Mouse (Mus musculus) midbrain, embryonic 14.5 days (tissue): ENCODE data around the gene Tmem86a. TPM values are rescaled to one million over a fixed set of nuclear protein-coding genes. Genes with fewer than 3 reads are reported as not detected.
A peak's percentile ranks its signal among the peaks of the same experiment; 100 is the strongest.

ENCODE experiments used
- ATAC-seq: fragments of 200-750 bp; cut with Nextera tagmentation; 2 replicates; pipeline ENCODE4 v1.8.0; 2017; ENCODE audit warnings: moderate number of reproducible peaks, moderate library complexity; ENCODE audit not compliant: low FRiP score, low TSS enrichment
- DNase-seq: peaks from one replicate; pipeline ENCODE4 v3.0.0-alpha.2; 2015
- H3K27ac ChIP-seq: fragments of 300-500 bp; sonication (generic); replicated peaks from 2 replicates; pipeline ENCODE4 v1.5.1; 2014; ENCODE audit warnings: mild to moderate bottlenecking, low read depth, low read length, moderate library complexity
- H3K27me3 ChIP-seq: fragments of 300-500 bp; sonication (generic); 2 replicates; pipeline ENCODE4 v1.6.1; 2014; ENCODE audit warnings: low read length, control low read depth, mixed read lengths; ENCODE audit not compliant: control insufficient read depth, insufficient read depth
- H3K36me3 ChIP-seq: fragments of 300-500 bp; sonication (generic); 2 replicates; pipeline ENCODE4 v1.6.1; 2014; ENCODE audit warnings: low read length, control low read depth; ENCODE audit not compliant: control insufficient read depth, insufficient read depth
- H3K4me1 ChIP-seq: fragments of 300-500 bp; sonication (generic); 2 replicates; pipeline ENCODE4 v1.6.1; 2014; ENCODE audit warnings: mild to moderate bottlenecking, antibody characterized with exemption, low read length, control low read depth; ENCODE audit not compliant: control insufficient read depth, insufficient read depth
- H3K4me2 ChIP-seq: fragments of 300-500 bp; sonication (generic); 2 replicates; pipeline ENCODE4 v1.6.1; 2014; ENCODE audit warnings: mild to moderate bottlenecking, low read length, moderate library complexity
- H3K4me3 ChIP-seq: fragments of 300-500 bp; sonication (generic); replicated peaks from 2 replicates; pipeline ENCODE4 v1.5.1; 2014; ENCODE audit warnings: low read depth, low read length
- H3K9ac ChIP-seq: fragments of 300-500 bp; sonication (generic); replicated peaks from 2 replicates; pipeline ENCODE4 v1.6.1; 2014; ENCODE audit warnings: mild to moderate bottlenecking, low read length, moderate library complexity
- H3K9me3 ChIP-seq: fragments of 300-500 bp; sonication (generic); 2 replicates; pipeline ENCODE4 v1.6.1; 2016; ENCODE audit warnings: low read length, control low read depth, mixed read lengths; ENCODE audit not compliant: control insufficient read depth
- WGBS: fragments of 180-500 bp; shearing (Covaris S2); extraction: QIAGEN DNeasy Blood & Tissue Kit; methylation state at CpG from one replicate; pipeline ENCODE4 v1.1.7; 2014; 5-methylcytosine and 5-hydroxymethylcytosine counted together
- polyA plus RNA-seq: library from polyadenylated mRNA; unstranded; fragments of >200 nt; fragmentation: Nextera tagmentation; extraction: Ambion mirVana; gene quantifications from 2 replicates; pipeline ENCODE4 v1.2.1, GENCODE M21; 2014

The Tmem86a gene
- polyA plus RNA-seq, 1 experiment from 2014 or later: 19.7 TPM

DNA sequence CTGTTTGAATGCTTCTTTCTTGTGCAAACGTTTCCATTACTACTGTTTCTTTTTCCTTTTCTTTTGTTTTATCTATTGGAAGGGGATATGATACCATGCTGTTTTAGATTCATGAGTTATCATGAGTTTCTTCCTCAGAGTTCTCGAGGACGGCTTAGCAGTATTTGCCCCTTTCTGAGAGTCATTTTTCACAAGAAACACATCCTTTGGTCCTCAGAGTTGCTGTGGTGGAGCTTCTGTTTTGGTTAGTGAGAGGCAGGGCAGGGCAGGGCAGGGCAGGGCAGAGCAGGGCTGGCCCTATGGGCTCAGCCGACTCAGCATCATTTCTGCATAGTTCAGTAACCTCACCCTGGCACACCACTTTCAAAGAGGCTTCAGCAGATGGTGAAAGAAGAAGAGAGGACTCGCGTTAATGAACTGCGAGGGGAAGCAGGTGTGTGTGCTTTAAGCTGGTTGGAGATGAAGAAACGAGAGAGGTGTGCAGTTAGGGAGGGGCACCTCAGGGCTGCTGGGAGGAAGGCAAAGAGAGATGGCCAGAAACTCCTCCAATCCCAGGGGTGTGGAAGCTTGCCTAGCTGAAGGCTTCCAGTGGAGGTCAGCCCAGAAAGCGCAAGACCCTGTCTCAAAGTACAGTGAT, 37.2 kb upstream of the Tmem86a start:
- no peaks in the 10 kb centered on the region for H3K9me3 ChIP-seq
- H3K27me3 ChIP-seq: no peaks in the 10 kb centered on the region
- no peak for DNase-seq
- H3K27ac ChIP-seq: no peak overlapping the region
- ATAC-seq: no peak
- no peaks in the 10 kb centered on the region for H3K36me3 ChIP-seq
- no peak overlapping the region for H3K9ac ChIP-seq
- 53% methylated on average over 9 of the region's 9 CpGs for WGBS
- H3K4me2 ChIP-seq: no peak overlapping the region
- H3K4me3 ChIP-seq: no peak overlapping the region
- H3K4me1 ChIP-seq: peaks cover 15% of the 10 kb centered on the region

DNA sequence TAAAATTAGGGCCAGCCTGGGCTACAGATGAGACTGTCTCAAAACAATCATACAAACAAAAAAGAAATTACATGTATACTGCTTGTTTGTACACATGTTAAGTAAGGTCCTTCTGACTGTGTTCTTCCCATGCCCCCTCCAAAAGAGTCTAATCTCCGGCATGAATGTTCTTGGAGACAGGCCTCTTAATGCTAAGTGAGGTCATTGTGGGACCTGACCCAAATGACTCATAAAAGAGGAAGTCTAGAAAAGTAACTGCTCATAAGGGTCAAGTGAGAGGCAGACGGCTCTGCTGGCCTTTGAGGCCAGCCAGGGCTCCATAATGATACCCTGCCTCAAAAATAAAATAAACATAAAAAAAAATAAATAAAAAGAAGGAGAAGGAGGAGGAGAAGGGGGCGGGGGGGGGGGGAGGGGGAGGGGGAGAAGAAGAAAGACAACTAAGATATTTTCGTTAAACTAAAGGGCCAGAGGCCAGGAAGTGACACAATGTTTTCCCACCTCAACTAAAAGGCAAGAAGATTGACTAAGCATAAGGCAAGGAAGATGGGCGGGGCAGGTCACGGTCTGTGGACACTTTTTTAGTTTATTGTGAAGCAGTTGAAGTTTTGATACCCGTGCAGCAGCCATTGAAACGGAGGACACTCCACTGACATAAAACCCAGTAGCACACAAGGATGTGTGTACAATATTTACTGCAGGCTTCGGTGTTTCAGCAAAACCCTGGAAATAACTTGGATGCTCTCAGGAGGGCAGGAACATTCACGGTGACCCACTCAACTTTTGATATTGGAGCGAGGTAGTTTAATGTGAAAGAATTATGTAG, 35.6 kb upstream of the Tmem86a start:
- no peak overlapping the region for H3K27ac ChIP-seq
- no peak overlapping the region for H3K9ac ChIP-seq
- H3K4me1 ChIP-seq: peaks cover 5% of the 10 kb centered on the region; the same call in 1 of the 2 replicates
- H3K4me3 ChIP-seq: no peak overlapping the region
- no peak for ATAC-seq
- H3K36me3 ChIP-seq: no peaks in the 10 kb centered on the region
- no peaks in the 10 kb centered on the region for H3K9me3 ChIP-seq
- DNase-seq: no peak
- no peaks in the 10 kb centered on the region for H3K27me3 ChIP-seq
- H3K4me2 ChIP-seq: no peak overlapping the region
- 44% methylated on average over 10 of the region's 11 CpGs for WGBS

DNA sequence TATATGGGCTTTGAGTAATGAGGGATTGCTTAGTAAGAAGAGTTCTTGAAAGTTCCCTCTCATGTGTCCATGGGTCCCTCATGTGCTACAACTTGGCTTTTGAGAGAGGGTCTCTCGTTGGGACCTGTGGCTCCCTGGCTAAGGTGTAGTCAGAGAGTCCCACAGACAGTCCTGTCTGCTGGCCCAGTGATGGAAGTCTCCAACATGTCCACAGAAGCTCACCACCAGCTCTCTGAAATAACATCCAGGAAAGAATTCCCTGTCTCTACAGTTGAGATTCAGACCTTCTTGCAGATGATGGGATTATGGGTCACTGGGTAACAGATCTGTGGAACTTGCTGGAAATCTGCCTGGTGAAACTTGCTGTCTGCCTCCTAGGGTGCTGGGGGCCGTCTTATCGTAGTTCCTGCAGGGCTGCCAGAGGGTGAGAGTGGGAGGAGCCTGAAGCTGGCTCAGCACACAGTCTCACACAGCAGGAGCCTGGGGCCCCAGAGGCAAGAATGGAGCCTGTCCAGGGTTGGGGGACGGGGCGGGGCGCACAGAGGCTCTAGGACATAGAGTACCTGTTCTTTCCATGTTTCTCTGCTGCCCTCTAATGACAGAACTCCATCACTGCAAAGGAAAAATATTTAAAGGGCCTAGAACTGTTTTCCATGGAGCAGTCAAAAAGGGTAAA, 34.9 kb upstream of the Tmem86a start:
- no peak overlapping the region for H3K4me3 ChIP-seq
- no peaks in the 10 kb centered on the region for H3K27me3 ChIP-seq
- no peak overlapping the region for H3K27ac ChIP-seq
- DNase-seq (peak; percentile 86), ATAC-seq (peak; percentile 89)
- 5% methylated on average over 6 of the region's 6 CpGs for WGBS
- no peaks in the 10 kb centered on the region for H3K9me3 ChIP-seq
- peaks cover 5% of the 10 kb centered on the region; the same call in 1 of the 2 replicates for H3K4me1 ChIP-seq
- H3K36me3 ChIP-seq: no peaks in the 10 kb centered on the region
- H3K4me2 ChIP-seq: peak overlapping the region; percentile 48
- H3K9ac ChIP-seq: no peak overlapping the region

DNA sequence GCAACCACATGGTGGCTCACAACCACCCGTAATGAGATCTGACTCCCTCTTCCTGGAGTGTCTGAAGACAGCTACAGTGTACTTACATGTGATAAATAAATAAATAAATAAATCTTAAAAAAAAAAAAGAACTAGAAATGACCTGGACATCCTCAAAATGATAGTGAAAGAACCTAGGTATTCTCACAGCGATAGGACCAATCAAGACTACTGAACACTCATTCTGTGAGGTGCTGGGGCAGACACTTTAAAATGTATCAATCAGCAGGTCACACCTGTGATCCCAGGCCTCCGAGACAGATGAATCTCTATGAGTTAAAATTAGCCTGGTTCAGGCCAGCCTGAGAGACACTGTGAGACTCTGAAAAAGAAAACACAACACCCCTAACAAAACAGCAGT, 33.8 kb upstream of the Tmem86a start:
- DNase-seq (no peak), ATAC-seq (no peak)
- WGBS: 80% methylated on average over 3 of the region's 3 CpGs
- Histone ChIP-seq H3K9me3 (no peaks in the 10 kb centered on the region), H3K36me3 (no peaks in the 10 kb centered on the region), H3K9ac (no peak overlapping the region), H3K4me2 (no peak overlapping the region), H3K4me3 (no peak overlapping the region), H3K27me3 (no peaks in the 10 kb centered on the region), H3K4me1 (peaks cover 5% of the 10 kb centered on the region; the same call in 1 of the 2 replicates), H3K27ac (no peak overlapping the region)

DNA sequence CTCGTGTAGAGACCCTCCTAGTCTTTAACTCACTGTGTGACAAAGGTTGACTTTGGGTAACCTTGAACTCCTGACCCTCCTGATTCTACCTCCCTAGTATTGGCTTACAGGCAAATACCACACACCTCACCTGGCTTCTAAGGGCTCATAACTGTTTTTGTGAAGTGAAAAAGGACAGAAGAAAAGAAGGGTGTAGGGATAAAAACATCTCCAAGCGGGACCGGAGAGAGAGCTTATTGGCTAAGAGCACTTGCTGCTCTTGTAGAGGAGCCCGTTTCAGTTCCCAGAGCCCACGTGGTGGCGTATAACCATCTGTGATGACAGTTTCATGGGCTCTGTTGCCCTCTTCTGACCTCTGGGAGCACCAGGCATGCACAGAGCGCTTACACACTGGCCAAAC, 33.3 kb upstream of the Tmem86a start:
- Histone ChIP-seq H3K27ac (no peak overlapping the region), H3K4me3 (no peak overlapping the region), H3K4me2 (no peak overlapping the region), H3K9me3 (no peaks in the 10 kb centered on the region), H3K4me1 (peaks cover 5% of the 10 kb centered on the region; the same call in 1 of the 2 replicates), H3K9ac (no peak overlapping the region), H3K36me3 (no peaks in the 10 kb centered on the region), H3K27me3 (no peaks in the 10 kb centered on the region)
- DNase-seq (no peak), ATAC-seq (no peak)
- WGBS: 81% methylated on average over 7 of the region's 7 CpGs

DNA sequence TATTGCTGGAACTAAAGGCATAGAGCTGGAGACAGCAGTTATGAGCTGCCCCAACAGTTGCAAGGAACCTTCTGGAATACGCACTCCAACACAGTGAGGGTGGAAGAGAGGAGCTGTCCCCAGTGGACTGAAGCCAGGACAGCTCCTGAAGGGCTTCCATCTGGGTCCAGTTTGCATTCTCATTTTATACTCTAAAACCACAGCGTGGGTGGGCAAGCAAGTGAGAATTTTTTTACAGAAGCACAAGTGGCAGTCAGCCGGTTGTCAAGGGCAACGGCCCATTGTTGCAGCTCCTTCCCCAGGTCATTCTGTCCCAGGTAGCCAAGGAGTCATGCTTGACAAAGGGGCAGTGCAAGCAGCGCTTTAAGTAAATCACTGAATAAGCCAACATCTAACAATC, 30.8 kb upstream of the Tmem86a start:
- peaks cover 5% of the 10 kb centered on the region; the same call in 1 of the 2 replicates for H3K4me1 ChIP-seq
- H3K9me3 ChIP-seq: no peaks in the 10 kb centered on the region
- H3K27ac ChIP-seq: no peak overlapping the region
- H3K36me3 ChIP-seq: no peaks in the 10 kb centered on the region
- no peak for ATAC-seq
- H3K4me3 ChIP-seq: no peak overlapping the region
- H3K27me3 ChIP-seq: no peaks in the 10 kb centered on the region
- no peak overlapping the region for H3K4me2 ChIP-seq
- DNase-seq: no peak
- 66% methylated on average over 5 of the region's 5 CpGs for WGBS
- no peak overlapping the region for H3K9ac ChIP-seq

DNA sequence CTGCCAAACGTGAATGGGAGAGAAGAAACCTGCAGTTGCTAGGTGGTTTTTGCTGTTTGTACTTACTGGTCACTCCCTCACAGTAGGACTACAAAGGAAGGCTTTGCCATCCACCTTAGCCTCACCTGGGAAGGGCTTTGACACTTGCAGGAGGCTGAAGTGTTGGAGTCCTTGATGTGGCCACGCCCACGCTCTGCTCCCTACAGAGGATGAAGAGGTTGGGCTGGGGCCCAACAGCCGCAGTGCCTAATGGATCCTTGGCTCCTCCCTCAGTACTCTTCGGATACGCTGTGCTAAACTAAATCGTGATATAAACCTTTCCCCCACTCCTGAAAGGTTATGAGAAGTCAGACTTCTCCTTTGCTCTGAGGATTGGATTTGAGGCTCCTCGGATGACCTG, 29.4 kb upstream of the Tmem86a start:
- H3K4me1 ChIP-seq: no peaks in the 10 kb centered on the region
- WGBS: 16% methylated on average over 8 of the region's 8 CpGs
- H3K36me3 ChIP-seq: no peaks in the 10 kb centered on the region
- DNase-seq (no peak), ATAC-seq (no peak)
- no peak overlapping the region for H3K9ac ChIP-seq
- no peak overlapping the region for H3K4me3 ChIP-seq
- no peaks in the 10 kb centered on the region for H3K9me3 ChIP-seq
- no peak overlapping the region for H3K27ac ChIP-seq
- H3K27me3 ChIP-seq: no peaks in the 10 kb centered on the region
- no peak overlapping the region for H3K4me2 ChIP-seq

DNA sequence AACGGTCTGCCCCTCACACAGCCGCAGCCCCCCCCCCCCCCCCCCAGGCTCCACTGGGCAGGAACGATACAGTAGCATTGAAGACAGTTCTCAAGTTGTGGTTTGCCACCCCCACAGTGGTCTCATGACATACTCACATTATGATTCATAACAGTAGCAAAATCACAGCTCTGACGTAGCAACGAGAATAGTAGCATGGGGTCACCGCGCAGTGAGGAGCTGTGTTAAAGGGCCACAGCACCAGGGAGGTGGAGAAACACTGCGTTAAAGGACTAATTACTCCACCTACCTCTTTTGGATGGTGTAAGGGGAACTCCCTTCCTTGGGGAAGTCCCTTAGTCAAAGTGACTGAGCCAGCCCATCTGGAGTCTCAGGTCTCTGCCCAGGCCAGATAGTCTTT, 27.9 kb upstream of the Tmem86a start:
- no peaks in the 10 kb centered on the region for H3K9me3 ChIP-seq
- H3K4me3 ChIP-seq: no peak overlapping the region
- ATAC-seq: no peak
- no peak overlapping the region for H3K9ac ChIP-seq
- H3K36me3 ChIP-seq: no peaks in the 10 kb centered on the region
- no peak overlapping the region for H3K27ac ChIP-seq
- WGBS: 76% methylated on average over 8 of the region's 8 CpGs
- H3K27me3 ChIP-seq: no peaks in the 10 kb centered on the region
- no peak overlapping the region for H3K4me2 ChIP-seq
- DNase-seq: no peak
- no peaks in the 10 kb centered on the region for H3K4me1 ChIP-seq
